ENCODE assay signal across 11 mouse cellular contexts in genomic region chr16:13588182-13589048, GRCm38 (mm10).
A peak's percentile ranks its signal among the peaks of the same experiment; 100 is the strongest.
DNase-seq lines count a peak whose midpoint lies in the region; ATAC-seq and TF ChIP-seq lines count a peak whose summit lies in the region.
"Had no signal": no experiment of that assay in that cellular context is flagged by ENCODE, and none has a peak within 500 bp of the region (broad histone marks: within the 10 kb centered on the region; RNA-seq: fewer than 3 reads in every experiment).

No protein-coding gene starts in this region.

- no peak for DNase-seq in heart, postnatal 0 days (ENCODE audit: low spot score)
- no peak for DNase-seq in heart, postnatal 14 days
- DNase-seq in MN1 (ENCODE audit: low spot score) = peak; percentile 53
- DNase-seq in embryonic facial prominence, embryonic 14.5 days (ENCODE audit: low spot score) = peak; percentile 52
- peak; percentile 33 for DNase-seq in lung, postnatal 25 days (ENCODE audit: low spot score)
- DNase-seq in urinary bladder, postnatal 36 days (ENCODE audit: low spot score in 2 of 2) = no peak
- DNase-seq: kidney, adult 9 months had no signal

- no peak for TF ChIP-seq EP300 in heart, postnatal 0 days (IDR thresholded peaks at IDR 0.05; ENCODE audit: low read depth)

- peak; percentile 54; the same call in 1 of the 2 replicates for ATAC-seq in heart, postnatal 0 days (ENCODE audit: insufficient read depth, low read depth)
- ATAC-seq in embryonic facial prominence, embryonic 14.5 days (ENCODE audit: low read depth) = peak; percentile 47
- ATAC-seq in megakaryocyte progenitor cell, adult 5-6 weeks (replicated peaks; ENCODE audit: poor library complexity) = no peak
- ATAC-seq: activated CD4-positive, CD25-positive, alpha-beta regulatory T cell, adult 4 months had no signal

- no peak overlapping the region for H3K4me3 ChIP-seq in heart, postnatal 0 days (ENCODE audit: low read depth, low read length)
- H3K4me3 ChIP-seq in embryonic facial prominence, embryonic 14.5 days (ENCODE audit: low read depth, low read length) = no peak overlapping the region

- WGBS in heart, postnatal 0 days = 77% methylated on average over 5 of the region's 5 CpGs
- WGBS in embryonic facial prominence, embryonic 14.5 days = 76% methylated on average over 5 of the region's 5 CpGs

- TF ChIP-seq CTCF in heart, postnatal 0 days (IDR thresholded peaks at IDR 0.05; ENCODE audit: low read depth) = no peak

- H3K27ac ChIP-seq in heart, postnatal 0 days (ENCODE audit: low read depth) = peak overlapping the region; percentile 75
- peak overlapping the region; percentile 55; the same call in 1 of the 2 replicates for H3K27ac ChIP-seq in embryonic facial prominence, embryonic 14.5 days (replicated peaks; ENCODE audit: low read depth, low read length)
- H3K27ac ChIP-seq: macrophage had no signal

- H3K9me3 ChIP-seq in heart, postnatal 0 days (replicated peaks; ENCODE audit: control insufficient read depth, low read length) = no peaks in the 10 kb centered on the region
- no peaks in the 10 kb centered on the region for H3K9me3 ChIP-seq in embryonic facial prominence, embryonic 14.5 days (ENCODE audit: control insufficient read depth, low read length)

- no peak overlapping the region for H3K9ac ChIP-seq in heart, postnatal 0 days (replicated peaks; ENCODE audit: low read depth, low read length)
- no peak overlapping the region for H3K9ac ChIP-seq in embryonic facial prominence, embryonic 14.5 days (ENCODE audit: low read depth, low read length)

- intact Hi-C loops in heart, postnatal 14 days (cut with DNase I) = no loop called here

- H3K4me2 ChIP-seq in heart, postnatal 0 days (ENCODE audit: low read depth, low read length) = no peak overlapping the region
- no peak overlapping the region for H3K4me2 ChIP-seq in embryonic facial prominence, embryonic 14.5 days (ENCODE audit: low read depth, low read length)

- H3K27me3 ChIP-seq in heart, postnatal 0 days (ENCODE audit: control insufficient read depth, insufficient read depth, low read length) = no peaks in the 10 kb centered on the region
- H3K27me3 ChIP-seq in embryonic facial prominence, embryonic 14.5 days (replicated peaks; ENCODE audit: control insufficient read depth, insufficient read depth, low read length) = no peaks in the 10 kb centered on the region
- H3K27me3 ChIP-seq: CH12.LX had no signal

- peaks cover 3% of the 10 kb centered on the region; the same call in 1 of the 2 replicates for H3K36me3 ChIP-seq in heart, postnatal 0 days (replicated peaks; ENCODE audit: control insufficient read depth, insufficient read depth, low read length)
- H3K36me3 ChIP-seq in embryonic facial prominence, embryonic 14.5 days (ENCODE audit: control insufficient read depth, insufficient read depth, low read length) = peaks cover 19% of the 10 kb centered on the region; the same call in 1 of the 2 replicates

- peaks cover 15% of the 10 kb centered on the region for H3K4me1 ChIP-seq in heart, postnatal 0 days (ENCODE audit: control insufficient read depth, insufficient read depth)
- peaks cover 5% of the 10 kb centered on the region; the same call in 1 of the 2 replicates for H3K4me1 ChIP-seq in embryonic facial prominence, embryonic 14.5 days (ENCODE audit: control insufficient read depth, insufficient read depth, low read length)

Comparison
In these comparisons a context has a peak if more than half of its experiments do, and no peak if none do; other contexts are left out.
1. DNase-seq: peak in MN1 (single experiment), embryonic facial prominence, embryonic 14.5 days (single experiment) and lung, postnatal 25 days (single experiment); none in heart, postnatal 0 days (single experiment), heart, postnatal 14 days (0 of 2) and urinary bladder, postnatal 36 days (0 of 2).